Mouse (Mus musculus) olfactory bulb, adult 2 months (tissue): ENCODE measurements around the gene Tpd52l1. TPM values are rescaled to one million over a fixed set of nuclear protein-coding genes. Genes with fewer than 3 reads are reported as not detected.
A peak's percentile ranks its signal among the peaks of the same experiment; 100 is the strongest.

Source experiments
- H3K27ac ChIP-seq: fragments of 200-500 bp; 2 replicates; pipeline ENCODE4 v1.5.1; 2012; ENCODE audit warnings: low read depth, low read length; ENCODE audit not compliant: insufficient read depth
- H3K4me1 ChIP-seq: fragments of 200-500 bp; 2 replicates; pipeline ENCODE4 v1.6.1; 2012; ENCODE audit warnings: low read length; ENCODE audit not compliant: control insufficient read depth, insufficient read depth
- H3K4me3 ChIP-seq: fragments of 200-500 bp; 2 replicates; pipeline ENCODE4 v1.5.1; 2012; ENCODE audit warnings: mild to moderate bottlenecking, low read depth, low read length, moderate library complexity; ENCODE audit not compliant: insufficient read depth
- CTCF ChIP-seq: fragments of 200-500 bp; IDR thresholded peaks from 2 replicates; pipeline ENCODE4 v1.5.1; 2012; ENCODE audit warnings: low read depth, mild to moderate bottlenecking, low read length, moderate library complexity; ENCODE audit not compliant: insufficient read depth
- POLR2A ChIP-seq: fragments of 200-500 bp; IDR thresholded peaks from 2 replicates; pipeline ENCODE4 v1.6.1; 2012; ENCODE audit warnings: mild to moderate bottlenecking, low read depth, low read length, moderate library complexity; ENCODE audit not compliant: insufficient read depth
- WGBS: fragments of 180-500 bp; shearing (Covaris S2); methylation state at CpG from one replicate; pipeline ENCODE4 v1.1.7; 2018; 5-methylcytosine and 5-hydroxymethylcytosine counted together
- polyA plus RNA-seq: library from polyadenylated mRNA; stranded (reverse); fragments of >200 nt; gene quantifications from 2 replicates; pipeline ENCODE4 v1.2.4, GENCODE M21; 2012; ENCODE audit warnings: low replicate concordance; ENCODE audit not compliant: missing spikeins, insufficient read depth, insufficient read length

The Tpd52l1 gene
- not detected in 2 replicates for polyA plus RNA-seq

GRCm38 (mm10) chr10:31445291-31446124 lies at the start of gene Tpd52l1:
Tpd52l1 (minus strand) TSS chr10:31445958.
- TF ChIP-seq POLR2A (no peak), CTCF (peak; percentile 98)
- H3K4me3 ChIP-seq, result peak within 1 kb of the TSS; percentile 83
- under 1% methylated on average over 58 of the region's 59 CpGs for WGBS
- peaks cover 6% of the 10 kb centered on the region for H3K4me1 ChIP-seq
- no peak within 1 kb of the TSS for H3K27ac ChIP-seq

GRCm38 (mm10) chr10:31494296-31494695 lies 48.5 kb upstream of the Tpd52l1 start:
- WGBS, result 96% methylated on average over 1 of the region's 1 CpGs
- TF ChIP-seq CTCF, result no peak
- no peak for TF ChIP-seq POLR2A
- Histone ChIP-seq H3K4me3 (no peak overlapping the region), H3K4me1 (no peaks in the 10 kb centered on the region), H3K27ac (no peak overlapping the region)

- no peak overlapping the region for H3K4me3 ChIP-seq
- no peak overlapping the region for H3K27ac ChIP-seq
- TF ChIP-seq POLR2A, result no peak
- no peaks in the 10 kb centered on the region for H3K4me1 ChIP-seq
- WGBS, result 83% methylated on average over 10 of the region's 10 CpGs
Measured at GRCm38 (mm10) chr10:31467043-31467898, 21.5 kb upstream of the Tpd52l1 start.

GRCm38 (mm10) chr10:31465840-31466541 lies 20.2 kb upstream of the Tpd52l1 start:
- no peak for TF ChIP-seq CTCF
- no peak for TF ChIP-seq POLR2A
- no peaks in the 10 kb centered on the region for H3K4me1 ChIP-seq
- WGBS, result 53% methylated on average over 6 of the region's 6 CpGs
- no peak overlapping the region for H3K27ac ChIP-seq
- no peak overlapping the region for H3K4me3 ChIP-seq

- H3K4me1 ChIP-seq, result no peaks in the 10 kb centered on the region
- no peak overlapping the region for H3K4me3 ChIP-seq
- WGBS, result 77% methylated on average over 4 of the region's 4 CpGs
- no peak for TF ChIP-seq CTCF
- TF ChIP-seq POLR2A, result no peak
- no peak overlapping the region for H3K27ac ChIP-seq
Measured at GRCm38 (mm10) chr10:31465424-31465823, 19.7 kb upstream of the Tpd52l1 start.

GRCm38 (mm10) chr10:31463044-31463443 lies 17.3 kb upstream of the Tpd52l1 start:
- Histone ChIP-seq H3K4me1 (no peaks in the 10 kb centered on the region), H3K27ac (no peak overlapping the region), H3K4me3 (no peak overlapping the region)
- no peak for TF ChIP-seq CTCF
- TF ChIP-seq POLR2A, result no peak
- 100% methylated on average over 2 of the region's 2 CpGs for WGBS

GRCm38 (mm10) chr10:31456806-31457205 lies 11.0 kb upstream of the Tpd52l1 start:
- TF ChIP-seq CTCF (no peak), POLR2A (no peak)
- H3K4me1 ChIP-seq, result no peaks in the 10 kb centered on the region
- WGBS, result 78% methylated on average over 1 of the region's 1 CpGs
- no peak overlapping the region for H3K4me3 ChIP-seq
- H3K27ac ChIP-seq, result no peak overlapping the region

- TF ChIP-seq POLR2A (no peak), CTCF (no peak)
- no peak overlapping the region for H3K4me3 ChIP-seq
- H3K27ac ChIP-seq, result no peak overlapping the region
- 32% methylated on average over 1 of the region's 1 CpGs for WGBS
- peaks cover 6% of the 10 kb centered on the region for H3K4me1 ChIP-seq
Measured at GRCm38 (mm10) chr10:31447083-31447482, 1.3 kb upstream of the Tpd52l1 start.

GRCm38 (mm10) chr10:31444206-31444605 lies 1.6 kb downstream of the Tpd52l1 start:
- WGBS, result 59% methylated on average over 7 of the region's 7 CpGs

More at GRCm38 (mm10) chr10:31444206-31444605, 1.6 kb downstream of the Tpd52l1 start:
- no peak for TF ChIP-seq POLR2A
- TF ChIP-seq CTCF, result no peak
- Histone ChIP-seq H3K4me3 (no peak overlapping the region), H3K4me1 (peaks cover 6% of the 10 kb centered on the region), H3K27ac (no peak overlapping the region)
